ENCODE assay signal across 10 mouse cellular contexts in the genomic region with DNA sequence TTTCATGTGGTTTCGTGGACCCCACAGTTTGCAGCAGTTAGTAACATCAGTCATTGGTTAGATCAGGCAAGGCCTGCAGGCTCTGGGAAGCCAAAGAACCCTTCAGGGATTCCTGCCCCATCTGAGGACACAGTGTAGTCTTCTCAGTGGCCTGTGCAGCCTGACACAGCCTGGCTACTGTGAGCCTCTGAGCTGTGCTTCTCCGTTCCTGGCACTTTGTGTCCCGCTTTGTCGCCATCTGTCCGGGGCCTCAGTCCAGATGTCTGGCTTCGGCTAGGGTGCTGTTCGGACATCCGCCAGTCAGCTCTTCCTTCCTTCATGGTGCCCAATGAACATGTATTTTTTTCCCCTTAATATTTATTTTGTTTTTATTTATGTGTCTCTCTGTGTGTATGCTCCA.
DNase-seq lines count a peak whose midpoint lies in the region; ATAC-seq and TF ChIP-seq lines count a peak whose summit lies in the region.
"Had no signal": no experiment of that assay in that cellular context is flagged by ENCODE, and none has a peak within 500 bp of the region (broad histone marks: within the 10 kb centered on the region; RNA-seq: fewer than 3 reads in every experiment).

No protein-coding gene starts in this region.

- DNase-seq in heart, postnatal 4 days: no peak
- DNase-seq in brain, embryonic 14.5 days (ENCODE audit: low read depth): peak; percentile 52
- no peak for DNase-seq in embryonic facial prominence, embryonic 10.5 days (ENCODE audit: low spot score)
- peak; percentile 46 to 48 for DNase-seq in left cerebral cortex, postnatal 25 days (ENCODE audit: low spot score in 2 of 2)
- DNase-seq in urinary bladder, postnatal 4 days (ENCODE audit: low spot score in 2 of 2): no peak
- DNase-seq in adrenal gland, postnatal 4 days (ENCODE audit: low spot score in 2 of 2): no peak
- DNase-seq: lung, adult 18-20 months had no signal

- peaks cover 33% of the 10 kb centered on the region for H3K4me1 ChIP-seq in heart, embryonic 15.5 days (replicated peaks)
- peaks cover 73% of the 10 kb centered on the region for H3K4me1 ChIP-seq in embryonic facial prominence, embryonic 10.5 days

- H3K9me3 ChIP-seq in heart, embryonic 15.5 days (replicated peaks): no peaks in the 10 kb centered on the region
- H3K9me3 ChIP-seq in embryonic facial prominence, embryonic 10.5 days: no peaks in the 10 kb centered on the region

- TF ChIP-seq CTCF in brain, embryonic 14.5 days (IDR thresholded peaks at IDR 0.05; ENCODE audit: borderline replicate concordance, extremely low read depth, insufficient read depth, insufficient read length): no peak

- no peak; the same call in 1 of the 2 replicates for ATAC-seq in heart, embryonic 15.5 days (replicated peaks; ENCODE audit: insufficient number of reproducible peaks, insufficient read depth, low FRiP score, low read depth)
- ATAC-seq in megakaryocyte, adult 5-6 weeks (ENCODE audit: poor library complexity, severe bottlenecking): no peak

- H3K27ac ChIP-seq in heart, embryonic 15.5 days: 0 out of 2 replicates have a peak overlapping the region, but pooled peaks have one; percentile 56
- H3K27ac ChIP-seq in embryonic facial prominence, embryonic 10.5 days (replicated peaks): peak overlapping the region; percentile 67

- H3K36me3 ChIP-seq in heart, embryonic 15.5 days: no peaks in the 10 kb centered on the region
- no peaks in the 10 kb centered on the region for H3K36me3 ChIP-seq in embryonic facial prominence, embryonic 10.5 days (replicated peaks)

- H3K9ac ChIP-seq in heart, embryonic 15.5 days: no peak overlapping the region

- H3K4me3 ChIP-seq in heart, embryonic 15.5 days: no peak overlapping the region
- no peak overlapping the region for H3K4me3 ChIP-seq in embryonic facial prominence, embryonic 10.5 days

- no peaks in the 10 kb centered on the region for H3K27me3 ChIP-seq in heart, embryonic 15.5 days
- no peaks in the 10 kb centered on the region for H3K27me3 ChIP-seq in embryonic facial prominence, embryonic 10.5 days (replicated peaks; ENCODE audit: low read depth, poor library complexity, severe bottlenecking)
- H3K27me3 ChIP-seq: CH12.LX had no signal

- no peak for TF ChIP-seq POLR2A in brain, embryonic 14.5 days (IDR thresholded peaks at IDR 0.05; ENCODE audit: borderline replicate concordance, extremely low read depth, insufficient read depth, insufficient read length, poor library complexity, severe bottlenecking)

- H3K4me2 ChIP-seq in heart, embryonic 15.5 days: no peak overlapping the region

- intact Hi-C loops in left cerebral cortex, postnatal 25 days (cut with DNase I): no loop called here

- 78% methylated on average over 8 of the region's 8 CpGs for WGBS in heart, embryonic 15.5 days
- WGBS in embryonic facial prominence, embryonic 10.5 days: 78% methylated on average over 8 of the region's 8 CpGs

Comparison
In these comparisons a context has a peak if more than half of its experiments do, and no peak if none do; other contexts are left out.
1. DNase-seq: peak in brain, embryonic 14.5 days (single experiment) and left cerebral cortex, postnatal 25 days (2 of 2); none in heart, postnatal 4 days (single experiment), embryonic facial prominence, embryonic 10.5 days (single experiment), urinary bladder, postnatal 4 days (0 of 2) and adrenal gland, postnatal 4 days (0 of 2).